Mouse (Mus musculus): ENCODE results near the gene Zfp740. TPM values are rescaled to one million over a fixed set of nuclear protein-coding genes. Genes with fewer than 3 reads are reported as not detected.

Zfp740 gene
- polyA plus RNA-seq (2014; fragmentation: Illumina TruSeq; extraction: RNeasy Lipid Tissue Mini Kit (QIAGEN cat#74804); ENCODE audit: low read depth, low replicate concordance): 34.7 TPM

GRCm38 (mm10) chr15:102202971-102203834 lies at the start of gene Zfp740:
Gene Zfp740, plus strand, starts transcription at chr15:102203249.

GRCm38 (mm10) chr15:102204674-102205505 lies 1.8 kb downstream of the Zfp740 start, which contains the start of gene Csad:
Gene Csad, minus strand, starts transcription at chr15:102204724.

DNA sequence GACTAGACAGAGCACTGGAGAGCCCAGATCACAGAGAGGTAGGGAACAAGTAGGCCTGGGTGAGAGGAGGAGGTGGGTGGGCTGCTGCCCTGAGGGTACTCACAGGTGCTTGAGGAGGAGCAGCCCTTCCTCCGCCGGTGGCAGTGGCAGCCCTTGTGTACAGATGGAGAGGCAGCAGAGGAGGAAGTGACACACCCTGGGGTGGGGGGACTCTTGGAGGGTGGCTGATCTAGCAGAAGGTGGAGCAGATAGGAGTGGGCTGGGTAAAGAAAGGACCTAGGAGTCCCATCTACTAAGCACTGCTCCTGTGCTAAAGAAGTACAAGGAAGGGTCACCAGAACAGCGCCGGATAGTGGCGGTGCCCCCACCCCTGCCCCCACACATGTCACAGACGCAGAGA lies 28.7 kb downstream of the Zfp740 start, which contains the start of gene Itgb7:
Gene Itgb7 (minus strand): TSS at position 197 of the 400 bp plus-strand sequence.

GRCm38 (mm10) chr15:102257202-102258075 lies 54.4 kb downstream of the Zfp740 start, which contains the start of gene Rarg:
Gene Rarg, minus strand, starts transcription at chr15:102257517.

Other genes with a start within 250 kb of the Zfp740 start
- gene Krt78, start 249.0 kb upstream of the Zfp740 start, polyA plus RNA-seq (2014; fragmentation: Illumina TruSeq; extraction: RNeasy Lipid Tissue Mini Kit (QIAGEN cat#74804); ENCODE audit: low read depth, low replicate concordance): not detected
- not detected for gene Krt8, start 198.8 kb upstream of the Zfp740 start, polyA plus RNA-seq (2014; fragmentation: Illumina TruSeq; extraction: RNeasy Lipid Tissue Mini Kit (QIAGEN cat#74804); ENCODE audit: low read depth, low replicate concordance)
- gene Krt18, start 175.1 kb upstream of the Zfp740 start, polyA plus RNA-seq (2014; fragmentation: Illumina TruSeq; extraction: RNeasy Lipid Tissue Mini Kit (QIAGEN cat#74804); ENCODE audit: low read depth, low replicate concordance): not detected
- gene Eif4b, start 129.5 kb upstream of the Zfp740 start, polyA plus RNA-seq (2014; fragmentation: Illumina TruSeq; extraction: RNeasy Lipid Tissue Mini Kit (QIAGEN cat#74804); ENCODE audit: low read depth, low replicate concordance): 196 TPM
- 31.5 TPM for gene Tns2, start 102.8 kb upstream of the Zfp740 start, polyA plus RNA-seq (2014; fragmentation: Illumina TruSeq; extraction: RNeasy Lipid Tissue Mini Kit (QIAGEN cat#74804); ENCODE audit: low read depth, low replicate concordance)
- gene Spryd3, start 67.0 kb upstream of the Zfp740 start, polyA plus RNA-seq (2014; fragmentation: Illumina TruSeq; extraction: RNeasy Lipid Tissue Mini Kit (QIAGEN cat#74804); ENCODE audit: low read depth, low replicate concordance): 1.4 TPM
- gene Igfbp6, start 58.9 kb upstream of the Zfp740 start, polyA plus RNA-seq (2014; fragmentation: Illumina TruSeq; extraction: RNeasy Lipid Tissue Mini Kit (QIAGEN cat#74804); ENCODE audit: low read depth, low replicate concordance): not detected
- gene Soat2, start 52.7 kb upstream of the Zfp740 start, polyA plus RNA-seq (2014; fragmentation: Illumina TruSeq; extraction: RNeasy Lipid Tissue Mini Kit (QIAGEN cat#74804); ENCODE audit: low read depth, low replicate concordance): not detected
- 32.6 TPM for gene Csad, start 1.5 kb downstream of the Zfp740 start, polyA plus RNA-seq (2014; fragmentation: Illumina TruSeq; extraction: RNeasy Lipid Tissue Mini Kit (QIAGEN cat#74804); ENCODE audit: low read depth, low replicate concordance)
- not detected for gene Itgb7, start 28.7 kb downstream of the Zfp740 start, polyA plus RNA-seq (2014; fragmentation: Illumina TruSeq; extraction: RNeasy Lipid Tissue Mini Kit (QIAGEN cat#74804); ENCODE audit: low read depth, low replicate concordance)
- 9.1 TPM for gene Rarg, start 54.3 kb downstream of the Zfp740 start, polyA plus RNA-seq (2014; fragmentation: Illumina TruSeq; extraction: RNeasy Lipid Tissue Mini Kit (QIAGEN cat#74804); ENCODE audit: low read depth, low replicate concordance)
- gene Gm9918, start 67.3 kb downstream of the Zfp740 start, polyA plus RNA-seq (2014; fragmentation: Illumina TruSeq; extraction: RNeasy Lipid Tissue Mini Kit (QIAGEN cat#74804); ENCODE audit: low read depth, low replicate concordance): 0.35 TPM
- gene Mfsd5, start 76.2 kb downstream of the Zfp740 start, polyA plus RNA-seq (2014; fragmentation: Illumina TruSeq; extraction: RNeasy Lipid Tissue Mini Kit (QIAGEN cat#74804); ENCODE audit: low read depth, low replicate concordance): 1.9 TPM
- not detected for gene Espl1, start 93.0 kb downstream of the Zfp740 start, polyA plus RNA-seq (2014; fragmentation: Illumina TruSeq; extraction: RNeasy Lipid Tissue Mini Kit (QIAGEN cat#74804); ENCODE audit: low read depth, low replicate concordance)
- gene Pfdn5, start 122.9 kb downstream of the Zfp740 start, polyA plus RNA-seq (2014; fragmentation: Illumina TruSeq; extraction: RNeasy Lipid Tissue Mini Kit (QIAGEN cat#74804); ENCODE audit: low read depth, low replicate concordance): 69.6 TPM
- gene Myg1, start 128.5 kb downstream of the Zfp740 start, polyA plus RNA-seq (2014; fragmentation: Illumina TruSeq; extraction: RNeasy Lipid Tissue Mini Kit (QIAGEN cat#74804); ENCODE audit: low read depth, low replicate concordance): 8.9 TPM
- gene Aaas, start 147.5 kb downstream of the Zfp740 start, polyA plus RNA-seq (2014; fragmentation: Illumina TruSeq; extraction: RNeasy Lipid Tissue Mini Kit (QIAGEN cat#74804); ENCODE audit: low read depth, low replicate concordance): 2.6 TPM
- not detected for gene Sp7, start 163.9 kb downstream of the Zfp740 start, polyA plus RNA-seq (2014; fragmentation: Illumina TruSeq; extraction: RNeasy Lipid Tissue Mini Kit (QIAGEN cat#74804); ENCODE audit: low read depth, low replicate concordance)
- 91.2 TPM for gene Sp1, start 202.9 kb downstream of the Zfp740 start, polyA plus RNA-seq (2014; fragmentation: Illumina TruSeq; extraction: RNeasy Lipid Tissue Mini Kit (QIAGEN cat#74804); ENCODE audit: low read depth, low replicate concordance)
- not detected for gene Amhr2, start 242.1 kb downstream of the Zfp740 start, polyA plus RNA-seq (2014; fragmentation: Illumina TruSeq; extraction: RNeasy Lipid Tissue Mini Kit (QIAGEN cat#74804); ENCODE audit: low read depth, low replicate concordance)

Measured in adrenal gland, adult 10 weeks (tissue).